Mouse (Mus musculus) CD4-positive naive resting alpha-beta T cell, adult 57 days (primary cell): ENCODE data around the gene Pcmtd2. TPM values are rescaled to one million over a fixed set of nuclear protein-coding genes. Genes with fewer than 3 reads are reported as not detected.

Experiments used
- total RNA-seq: library from RNA; stranded (reverse); gene quantifications from one replicate; pipeline ENCODE4 v1.2.4, GENCODE M21; 2023

The Pcmtd2 gene
- 56.6 TPM for total RNA-seq

DNA sequence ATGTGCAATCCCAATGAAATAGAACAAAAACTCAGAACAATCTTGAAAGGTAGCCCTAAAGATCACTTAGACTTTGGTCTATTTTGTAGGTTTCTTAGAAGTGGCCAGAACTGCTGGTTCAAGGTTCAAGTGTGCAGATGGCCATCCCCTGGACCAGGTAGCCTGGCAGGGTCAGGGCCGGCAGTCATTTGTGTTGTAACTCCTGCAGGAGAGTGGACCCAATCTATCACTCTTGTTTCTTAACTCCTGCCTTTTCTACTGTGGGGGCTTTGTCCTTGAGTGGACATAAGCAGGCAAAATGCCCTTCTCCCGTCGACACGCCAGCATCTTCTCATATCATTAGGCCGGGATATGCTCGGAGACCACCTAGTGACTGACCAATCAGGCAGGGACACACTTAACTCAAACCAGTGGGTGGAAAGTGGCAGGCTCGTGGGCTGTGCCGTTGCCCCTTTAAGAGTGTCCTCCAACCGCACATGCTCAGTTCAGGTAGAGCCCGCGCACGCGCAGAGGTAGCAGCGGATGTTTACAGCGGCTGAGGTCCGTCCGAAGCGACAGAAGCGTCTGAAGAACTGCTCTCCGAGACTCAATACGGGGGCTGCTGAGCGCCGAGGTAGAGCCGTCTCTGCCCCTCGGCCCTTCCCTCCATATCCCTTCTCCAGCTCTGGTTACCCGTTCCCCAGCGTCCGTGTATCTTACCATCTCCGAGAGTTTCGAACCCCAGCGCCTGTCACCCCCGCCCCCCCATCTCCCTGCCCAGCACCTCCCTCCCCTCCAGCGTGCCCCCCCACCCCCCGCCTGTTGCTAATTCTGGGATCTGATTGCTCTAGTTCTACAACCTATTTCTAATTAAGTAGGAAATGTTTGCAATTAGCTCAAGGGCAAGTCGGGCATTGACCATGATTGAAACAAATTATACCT lies at the start of gene Pcmtd2:
TSS of gene Pcmtd2 (plus strand) at position 483 of the 921 bp plus-strand sequence.

DNA sequence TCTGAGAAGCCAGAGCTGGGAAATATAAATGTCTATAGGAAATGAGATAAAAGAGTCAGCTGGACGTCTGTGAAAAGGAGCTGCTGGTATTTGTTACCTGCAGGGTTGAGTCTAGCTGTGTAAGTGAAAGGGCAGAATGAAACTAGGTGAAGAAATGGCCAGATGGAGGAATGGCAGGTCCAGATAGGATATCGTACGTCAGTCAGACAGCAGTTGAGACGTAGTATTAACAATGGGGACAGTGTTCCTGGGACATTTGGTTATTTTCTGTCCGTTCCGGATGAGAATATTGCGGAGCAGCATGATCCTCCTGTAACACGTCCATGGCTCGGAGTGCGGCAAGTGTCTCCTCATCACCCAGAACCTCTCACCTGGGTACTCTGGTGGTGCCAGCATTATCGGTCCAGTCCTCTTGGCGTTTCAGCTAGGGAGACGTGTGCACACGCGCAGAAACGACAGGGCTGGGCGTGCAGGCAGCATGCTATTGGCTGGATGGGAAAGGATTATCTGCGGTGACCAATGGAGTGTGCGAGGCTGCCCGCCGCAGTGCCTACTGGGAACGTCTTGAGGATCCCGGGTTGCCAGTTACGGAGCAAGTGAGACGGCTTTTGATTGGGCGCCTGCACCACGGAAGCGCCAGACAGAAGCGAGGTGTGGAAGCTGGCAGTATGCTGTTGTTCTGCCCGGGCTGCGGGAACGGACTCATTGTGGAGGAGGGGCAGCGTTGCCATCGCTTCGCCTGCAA lies 26.3 kb downstream of the Pcmtd2 start, which contains the start of gene Polr3k:
TSS of gene Polr3k (plus strand) at position 547 of the 745 bp plus-strand sequence.

Other genes with a start within 250 kb of the Pcmtd2 start
- gene Prpf6, start 246.0 kb upstream of the Pcmtd2 start, total RNA-seq = 65.1 TPM
- gene Zfp512b, start 245.1 kb upstream of the Pcmtd2 start, total RNA-seq = 71.4 TPM
- 10.2 TPM for gene Samd10, start 238.6 kb upstream of the Pcmtd2 start, total RNA-seq
- gene Gm29797, start 180.8 kb upstream of the Pcmtd2 start, total RNA-seq = not detected
- 0.47 TPM for gene Sox18, start 166.2 kb upstream of the Pcmtd2 start, total RNA-seq
- gene Tcea2, start 157.5 kb upstream of the Pcmtd2 start, total RNA-seq = 11.0 TPM
- gene Rgs19, start 143.9 kb upstream of the Pcmtd2 start, total RNA-seq = 121 TPM
- gene Lkaaear1, start 139.4 kb upstream of the Pcmtd2 start, total RNA-seq = not detected
- 1.0 TPM for gene Oprl1, start 122.8 kb upstream of the Pcmtd2 start, total RNA-seq
- gene Myt1, start 74.5 kb upstream of the Pcmtd2 start, total RNA-seq = not detected
- gene Polr3k, start 26.5 kb downstream of the Pcmtd2 start, total RNA-seq = 16.3 TPM
- not detected for gene Gm14496, start 153.3 kb downstream of the Pcmtd2 start, total RNA-seq